Mouse (Mus musculus) midbrain, embryonic 14.5 days (tissue): Measurements from ENCODE around the gene Cln6. TPM values are rescaled to one million over a fixed set of nuclear protein-coding genes. Genes with fewer than 3 reads are reported as not detected.
"Not testable (repeated sequence)": the region's sequence is repeated elsewhere in the genome, so short reads cannot be mapped to it uniquely, and the experiment has no call there.

Experiments
- ATAC-seq: fragments of 200-750 bp; cut with Nextera tagmentation; 2 replicates; pipeline ENCODE4 v1.8.0; 2017; ENCODE audit warnings: moderate number of reproducible peaks, moderate library complexity; ENCODE audit not compliant: low FRiP score, low TSS enrichment
- DNase-seq: peaks from one replicate; pipeline ENCODE4 v3.0.0-alpha.2; 2015
- H3K27ac ChIP-seq: fragments of 300-500 bp; sonication (generic); replicated peaks from 2 replicates; pipeline ENCODE4 v1.5.1; 2014; ENCODE audit warnings: mild to moderate bottlenecking, low read depth, low read length, moderate library complexity
- H3K27me3 ChIP-seq: fragments of 300-500 bp; sonication (generic); 2 replicates; pipeline ENCODE4 v1.6.1; 2014; ENCODE audit warnings: low read length, control low read depth, mixed read lengths; ENCODE audit not compliant: control insufficient read depth, insufficient read depth
- H3K36me3 ChIP-seq: fragments of 300-500 bp; sonication (generic); 2 replicates; pipeline ENCODE4 v1.6.1; 2014; ENCODE audit warnings: low read length, control low read depth; ENCODE audit not compliant: control insufficient read depth, insufficient read depth
- H3K4me1 ChIP-seq: fragments of 300-500 bp; sonication (generic); 2 replicates; pipeline ENCODE4 v1.6.1; 2014; ENCODE audit warnings: mild to moderate bottlenecking, antibody characterized with exemption, low read length, control low read depth; ENCODE audit not compliant: control insufficient read depth, insufficient read depth
- H3K4me2 ChIP-seq: fragments of 300-500 bp; sonication (generic); 2 replicates; pipeline ENCODE4 v1.6.1; 2014; ENCODE audit warnings: mild to moderate bottlenecking, low read length, moderate library complexity
- H3K4me3 ChIP-seq: fragments of 300-500 bp; sonication (generic); replicated peaks from 2 replicates; pipeline ENCODE4 v1.5.1; 2014; ENCODE audit warnings: low read depth, low read length
- H3K9ac ChIP-seq: fragments of 300-500 bp; sonication (generic); replicated peaks from 2 replicates; pipeline ENCODE4 v1.6.1; 2014; ENCODE audit warnings: mild to moderate bottlenecking, low read length, moderate library complexity
- H3K9me3 ChIP-seq: fragments of 300-500 bp; sonication (generic); 2 replicates; pipeline ENCODE4 v1.6.1; 2016; ENCODE audit warnings: low read length, control low read depth, mixed read lengths; ENCODE audit not compliant: control insufficient read depth
- WGBS: fragments of 180-500 bp; shearing (Covaris S2); extraction: QIAGEN DNeasy Blood & Tissue Kit; methylation state at CpG from one replicate; pipeline ENCODE4 v1.1.7; 2014; 5-methylcytosine and 5-hydroxymethylcytosine counted together
- polyA plus RNA-seq: library from polyadenylated mRNA; unstranded; fragments of >200 nt; fragmentation: Nextera tagmentation; extraction: Ambion mirVana; gene quantifications from 2 replicates; pipeline ENCODE4 v1.2.1, GENCODE M21; 2014

The Cln6 gene
- polyA plus RNA-seq, 1 experiment from 2014 or later, result 5.2 TPM

- H3K27ac ChIP-seq, result no peak overlapping the region
- no peak overlapping the region for H3K4me2 ChIP-seq
- ATAC-seq, result no peak
- H3K27me3 ChIP-seq, result no peaks in the 10 kb centered on the region
- DNase-seq, result no peak
- WGBS, result 85% methylated on average over 9 of the region's 9 CpGs
- no peak overlapping the region for H3K4me3 ChIP-seq
- peaks cover 5% of the 10 kb centered on the region for H3K4me1 ChIP-seq
- H3K9ac ChIP-seq, result no peak overlapping the region
- no peaks in the 10 kb centered on the region for H3K36me3 ChIP-seq
- no peaks in the 10 kb centered on the region for H3K9me3 ChIP-seq
Measured at GRCm38 (mm10) chr9:62816323-62817098, 22.1 kb upstream of the Cln6 start.

GRCm38 (mm10) chr9:62817099-62817571, 21.4 kb upstream of the Cln6 start:
- H3K27ac ChIP-seq, result 0 out of 2 replicates have a peak overlapping the region, but pooled peaks have one; percentile 37
- 50% methylated on average over 12 of the region's 12 CpGs for WGBS

GRCm38 (mm10) chr9:62817828-62818614, 20.6 kb upstream of the Cln6 start:
- 78% methylated on average over 4 of the region's 4 CpGs for WGBS

More at GRCm38 (mm10) chr9:62817099-62817571, 21.4 kb upstream of the Cln6 start:
- no peak overlapping the region for H3K4me3 ChIP-seq
- H3K9me3 ChIP-seq, result no peaks in the 10 kb centered on the region
- ATAC-seq (no peak), DNase-seq (peak; percentile 65)
- no peak overlapping the region for H3K9ac ChIP-seq
- H3K4me1 ChIP-seq, result peaks cover 5% of the 10 kb centered on the region
- H3K27me3 ChIP-seq, result no peaks in the 10 kb centered on the region
- H3K4me2 ChIP-seq, result no peak overlapping the region
- no peaks in the 10 kb centered on the region for H3K36me3 ChIP-seq

GRCm38 (mm10) chr9:62819494-62819893, 19.1 kb upstream of the Cln6 start:
- ATAC-seq (no peak), DNase-seq (no peak)
- H3K4me1 ChIP-seq, result no peaks in the 10 kb centered on the region
- no peak overlapping the region for H3K4me3 ChIP-seq
- no peaks in the 10 kb centered on the region for H3K27me3 ChIP-seq
- no peak overlapping the region for H3K27ac ChIP-seq
- H3K9me3 ChIP-seq, result no peaks in the 10 kb centered on the region
- H3K36me3 ChIP-seq, result no peaks in the 10 kb centered on the region
- 87% methylated on average over 3 of the region's 3 CpGs for WGBS
- no peak overlapping the region for H3K4me2 ChIP-seq
- H3K9ac ChIP-seq, result no peak overlapping the region

More at GRCm38 (mm10) chr9:62817828-62818614, 20.6 kb upstream of the Cln6 start:
- Histone ChIP-seq H3K9me3 (no peaks in the 10 kb centered on the region), H3K4me3 (no peak overlapping the region), H3K4me2 (no peak overlapping the region), H3K27me3 (no peaks in the 10 kb centered on the region), H3K36me3 (no peaks in the 10 kb centered on the region), H3K27ac (no peak overlapping the region), H3K4me1 (no peaks in the 10 kb centered on the region), H3K9ac (no peak overlapping the region)
- ATAC-seq (no peak), DNase-seq (no peak)

GRCm38 (mm10) chr9:62819910-62820309, 18.7 kb upstream of the Cln6 start:
- H3K4me3 ChIP-seq, DNase-seq, H3K36me3 ChIP-seq, H3K27me3 ChIP-seq, H3K4me1 ChIP-seq, ATAC-seq, H3K4me2 ChIP-seq, H3K9ac ChIP-seq, H3K27ac ChIP-seq, H3K9me3 ChIP-seq: not testable (repeated sequence)
- 84% methylated on average over 6 of the region's 6 CpGs for WGBS

DNA sequence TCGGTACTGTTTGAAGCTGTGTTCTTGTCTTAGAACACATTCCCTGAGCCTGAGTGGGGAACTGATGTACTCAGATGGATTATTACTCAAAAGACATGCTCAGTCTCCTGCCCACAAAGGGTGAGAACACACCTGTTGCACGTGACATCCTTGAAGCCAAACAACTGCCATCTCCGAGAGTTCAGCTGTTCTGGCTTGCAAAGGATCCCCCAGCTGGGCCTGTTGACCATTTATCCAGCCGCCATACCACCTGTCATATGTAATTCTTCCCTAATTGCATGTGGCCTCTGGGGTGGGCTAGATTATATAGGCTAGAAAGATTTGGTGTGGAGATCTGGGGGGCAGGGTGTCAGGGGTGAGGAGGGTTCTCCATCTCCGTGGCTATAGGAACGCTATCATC, 17.8 kb upstream of the Cln6 start:
- ATAC-seq, result no peak
- Histone ChIP-seq H3K9ac (no peak overlapping the region), H3K27me3 (no peaks in the 10 kb centered on the region), H3K27ac (no peak overlapping the region), H3K9me3 (no peaks in the 10 kb centered on the region), H3K4me2 (no peak overlapping the region), H3K4me3 (no peak overlapping the region), H3K4me1 (peaks cover 6% of the 10 kb centered on the region), H3K36me3 (no peaks in the 10 kb centered on the region)
- no peak for DNase-seq
- WGBS, result 92% methylated on average over 6 of the region's 6 CpGs

DNA sequence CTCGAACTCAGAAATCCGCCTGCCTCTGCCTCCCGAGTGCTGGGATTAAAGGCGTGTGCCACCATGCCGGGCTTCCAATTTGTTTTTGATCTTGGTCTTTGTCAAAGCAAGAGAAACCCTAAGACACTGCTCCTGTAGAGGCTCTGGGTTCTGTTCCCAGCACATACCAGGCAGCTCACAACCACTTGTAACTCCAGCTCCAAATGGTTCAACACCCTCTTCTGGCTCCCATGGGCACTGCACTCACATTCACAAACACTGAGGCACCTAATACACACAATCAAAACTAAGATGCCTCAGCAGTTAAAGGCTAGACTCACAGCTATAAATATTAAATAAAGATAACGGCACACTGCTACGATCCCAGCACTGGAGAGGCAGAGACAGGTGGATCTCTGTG, 16.8 kb upstream of the Cln6 start:
- peaks cover 15% of the 10 kb centered on the region for H3K4me1 ChIP-seq
- no peak overlapping the region for H3K9ac ChIP-seq
- H3K4me3 ChIP-seq, result no peak overlapping the region
- H3K9me3 ChIP-seq, result no peaks in the 10 kb centered on the region
- no peaks in the 10 kb centered on the region for H3K27me3 ChIP-seq
- DNase-seq (no peak), ATAC-seq (no peak)
- H3K36me3 ChIP-seq, result no peaks in the 10 kb centered on the region
- no peak overlapping the region for H3K4me2 ChIP-seq
- WGBS, result 94% methylated on average over 7 of the region's 7 CpGs
- no peak overlapping the region for H3K27ac ChIP-seq

DNA sequence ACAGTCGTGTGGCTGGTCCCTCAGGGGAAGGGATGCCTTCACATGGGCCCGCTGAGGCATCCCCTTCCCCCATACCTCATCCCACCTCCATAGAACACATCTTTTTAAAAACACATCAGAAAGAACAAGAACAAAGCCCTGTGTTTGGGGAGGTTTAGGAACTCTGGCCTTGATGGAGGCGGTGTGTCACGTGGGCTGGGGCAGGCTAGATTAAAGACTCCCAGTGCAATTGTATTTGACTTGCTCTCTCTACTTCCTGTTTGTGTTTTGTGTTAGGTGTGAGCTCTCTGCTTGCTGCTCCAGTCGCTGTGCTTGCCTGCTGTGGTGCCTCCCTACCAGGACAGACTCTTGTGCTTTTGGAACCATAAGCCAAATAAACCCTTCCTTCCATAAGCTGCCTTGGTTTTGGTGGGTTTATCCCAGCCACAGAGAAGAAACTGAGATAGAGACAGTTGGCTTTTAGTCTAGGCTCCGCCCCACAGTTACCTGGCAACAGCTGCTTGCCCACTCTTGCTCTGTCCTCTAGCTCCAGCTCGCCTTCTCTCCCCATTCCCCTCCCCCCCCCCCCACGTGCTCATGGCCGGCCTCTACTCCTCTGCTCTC, 12.7 kb upstream of the Cln6 start:
- ATAC-seq (peak; percentile 28; the same call in 1 of the 2 replicates), DNase-seq (peak; percentile 51)
- Histone ChIP-seq H3K27ac (peak overlapping the region; percentile 55), H3K36me3 (no peaks in the 10 kb centered on the region), H3K9me3 (no peaks in the 10 kb centered on the region), H3K27me3 (no peaks in the 10 kb centered on the region), H3K4me2 (peak overlapping the region; percentile 13; the same call in 1 of the 2 replicates), H3K9ac (no peak overlapping the region), H3K4me1 (peaks cover 15% of the 10 kb centered on the region), H3K4me3 (no peak overlapping the region)
- 6% methylated on average over 9 of the region's 9 CpGs for WGBS
